Mouse (Mus musculus) v-Abl transformed pro-B cells (cell line): Measurements from ENCODE around the gene Arsb.

Experiments used
- in situ Hi-C, 2 experiments: fragments of 400-800 bp; cut with MboI; formaldehyde crosslinking; loops; one replicate each; pipeline ENCODE4 v1.15.1; 2025; ENCODE audit not compliant: unreplicated experiment in 2 of 2

Arsb gene

GRCm38 (mm10) chr13:93914206-93914605 lies 142.8 kb downstream of the Arsb start:
- in situ Hi-C loops = no loop called here

DNA sequence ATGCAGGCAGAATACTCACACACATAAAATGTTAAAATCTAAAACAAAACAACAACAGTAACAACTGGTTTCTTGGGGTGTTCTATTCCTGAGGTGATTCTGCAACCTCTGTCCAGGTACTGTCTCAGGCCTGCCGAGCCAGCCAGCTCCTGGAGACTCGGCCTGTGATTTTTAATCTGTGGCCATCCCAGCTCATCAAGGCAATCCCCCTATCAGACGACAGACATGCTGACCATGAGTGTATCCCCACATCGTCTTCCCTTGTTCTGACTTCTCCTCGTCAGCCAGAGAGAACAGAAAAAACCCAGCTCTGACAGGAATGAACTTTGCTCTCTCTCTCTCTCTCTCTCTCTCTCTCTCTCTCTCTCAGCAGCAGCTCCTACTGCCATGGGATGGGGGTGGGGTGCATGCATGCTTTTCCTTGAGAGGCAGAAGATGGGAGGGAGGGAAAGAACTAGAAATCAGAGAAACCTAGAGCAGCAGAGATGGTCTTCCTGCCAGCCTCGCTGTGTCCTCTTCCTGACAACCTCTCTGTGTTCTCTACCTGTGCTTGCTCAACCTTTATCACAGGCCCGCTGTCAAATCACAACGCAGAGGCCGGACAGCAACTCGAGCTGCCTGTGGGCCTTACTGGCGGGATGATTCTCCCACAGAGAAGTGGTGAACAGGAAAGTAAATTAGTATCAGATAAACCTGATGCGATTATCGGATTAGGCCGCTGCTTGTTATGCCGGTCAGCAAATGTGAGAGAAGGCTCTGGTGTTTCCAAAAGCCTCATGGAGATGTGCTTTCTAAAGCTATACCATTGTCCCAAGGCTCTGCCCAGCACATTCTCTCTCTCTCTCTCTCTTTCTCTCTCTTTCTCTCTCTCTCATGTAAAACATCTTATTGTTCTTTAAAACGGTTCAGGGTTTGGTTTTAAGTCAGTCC lies 144.5 kb downstream of the Arsb start:
- in situ Hi-C loops = no loop called here

- in situ Hi-C loops = no loop called here
These were observed 148.1 kb downstream of the Arsb start for GRCm38 (mm10) chr13:93919536-93919935.

- in situ Hi-C loops = loop anchor here in 1 of 2 experiments (5.0 kb wide), 1 partner anchor 68 kb away; no protein-coding TSS in a partner anchor
These were observed 148.8 kb downstream of the Arsb start for GRCm38 (mm10) chr13:93920080-93920785.

- in situ Hi-C loops = loop anchor here in 1 of 2 experiments (5.0 kb wide), 1 partner anchor 69 kb away; no protein-coding TSS in a partner anchor
These were observed 149.4 kb downstream of the Arsb start for GRCm38 (mm10) chr13:93920786-93921300.

DNA sequence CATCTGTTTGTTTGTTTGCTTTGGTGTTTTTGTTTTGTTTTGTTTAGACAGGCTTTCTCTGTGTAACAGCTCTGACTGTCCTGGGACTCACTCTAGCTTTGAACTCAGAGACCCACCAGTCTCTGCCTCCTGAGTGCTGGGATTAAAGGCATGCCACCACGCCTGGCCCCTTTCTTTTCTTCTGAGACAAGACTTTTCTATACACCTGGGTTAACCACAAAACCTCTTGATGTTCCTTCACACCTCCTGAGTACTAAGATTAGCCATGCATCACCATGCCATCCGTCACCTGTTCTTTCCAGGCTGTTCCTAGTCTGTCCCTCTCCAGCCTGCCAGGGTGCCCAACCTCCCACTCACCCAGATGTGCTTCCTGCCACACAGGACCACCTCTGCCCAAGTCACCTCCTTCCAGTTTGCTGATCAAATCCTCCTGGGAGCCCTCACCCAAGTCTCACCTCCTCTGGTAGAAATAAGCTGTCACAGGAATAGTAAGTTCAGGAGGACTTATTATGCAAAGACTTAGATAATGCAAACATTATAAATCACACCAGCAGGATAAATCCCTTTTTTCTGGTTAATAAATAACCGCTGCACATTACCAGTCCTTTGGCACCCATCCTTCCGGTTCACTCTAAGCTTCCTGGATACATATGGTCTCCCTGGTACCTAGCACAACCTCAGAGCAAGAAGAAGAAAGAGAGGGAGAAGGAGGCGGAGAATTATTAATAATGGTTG lies 150.6 kb downstream of the Arsb start:
- in situ Hi-C loops = loop anchor here in 1 of 2 experiments (5.0 kb wide), 1 partner anchor 70 kb away; no protein-coding TSS in a partner anchor

- in situ Hi-C loops = loop anchor here in 1 of 2 experiments (5.0 kb wide), 1 partner anchor 70 kb away; no protein-coding TSS in a partner anchor
These were observed 151.1 kb downstream of the Arsb start for GRCm38 (mm10) chr13:93922566-93922910.

DNA sequence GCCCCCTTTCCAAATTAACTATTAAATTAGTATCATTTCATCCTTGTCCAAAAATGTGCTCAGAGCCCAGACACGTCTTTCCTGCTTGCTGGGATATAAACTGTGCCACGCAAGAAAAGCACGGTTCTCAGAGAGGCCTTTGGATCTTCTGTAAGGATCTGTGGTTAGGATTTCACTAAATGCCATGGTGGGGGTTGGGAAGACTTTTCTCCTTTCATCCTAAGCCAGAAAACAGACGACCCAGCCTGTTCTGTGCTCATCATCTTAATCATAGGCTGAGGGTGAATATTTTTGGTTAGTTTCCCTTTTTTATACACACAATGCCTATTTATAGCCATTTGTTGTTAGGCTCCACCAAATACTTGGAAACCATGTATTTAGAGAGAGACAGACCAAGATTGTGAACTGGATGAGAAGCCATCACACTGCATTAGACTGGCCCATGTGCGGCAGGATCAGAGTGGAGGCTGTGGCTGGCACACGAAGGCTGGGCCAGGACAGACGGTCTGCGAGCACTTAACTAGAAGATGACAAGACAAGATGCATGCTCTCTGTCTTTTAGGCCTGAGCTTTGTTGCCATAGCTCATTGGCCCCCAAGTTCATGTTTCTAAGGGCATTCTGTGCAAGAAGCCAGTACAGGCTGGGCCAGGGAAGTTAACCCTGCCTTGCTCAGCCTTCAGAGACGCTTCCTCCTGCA lies 153.5 kb downstream of the Arsb start:
- in situ Hi-C loops = loop anchor here in 1 of 2 experiments (5.0 kb wide), 1 partner anchor 73 kb away; no protein-coding TSS in a partner anchor

DNA sequence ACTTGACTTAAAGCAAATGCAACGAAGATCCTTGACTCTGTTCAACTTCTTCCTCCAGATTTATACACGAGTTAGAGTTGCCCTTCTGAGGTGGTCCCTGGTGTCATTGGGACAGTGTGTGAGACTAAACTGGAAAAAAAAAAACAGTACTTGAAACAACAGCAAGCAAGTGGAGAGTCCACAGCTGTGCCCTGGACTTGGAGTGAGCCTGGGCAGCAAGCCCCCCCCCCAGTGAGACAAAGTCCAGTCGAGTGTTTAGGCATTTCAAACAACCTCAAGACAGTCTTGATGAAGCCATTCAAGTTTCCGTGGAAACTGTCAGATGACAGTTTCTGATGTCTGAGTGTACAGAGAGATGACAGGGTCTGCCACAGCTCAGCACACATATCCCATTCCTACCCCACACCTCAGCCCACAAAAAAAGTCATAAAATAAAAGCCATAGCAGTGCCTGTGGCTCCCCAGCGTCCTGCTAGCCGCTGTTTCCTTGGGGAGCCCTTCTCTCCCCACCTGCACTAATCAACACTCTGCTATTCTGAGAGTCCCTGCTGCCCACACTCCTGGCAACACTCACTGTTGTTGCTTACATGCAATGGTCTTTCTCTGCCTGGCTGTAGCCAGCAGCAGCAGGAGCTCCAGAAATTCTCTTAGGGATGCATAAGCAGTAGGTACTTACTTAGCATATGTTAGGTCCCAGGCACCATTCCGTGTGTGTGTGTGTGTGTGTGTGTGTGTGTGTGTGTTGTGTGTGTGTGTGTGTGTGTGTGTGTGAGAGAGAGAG lies 159.3 kb downstream of the Arsb start:
- in situ Hi-C loops = no loop called here

GRCm38 (mm10) chr13:93936455-93936854 lies 165.0 kb downstream of the Arsb start:
- in situ Hi-C loops = no loop called here

DNA sequence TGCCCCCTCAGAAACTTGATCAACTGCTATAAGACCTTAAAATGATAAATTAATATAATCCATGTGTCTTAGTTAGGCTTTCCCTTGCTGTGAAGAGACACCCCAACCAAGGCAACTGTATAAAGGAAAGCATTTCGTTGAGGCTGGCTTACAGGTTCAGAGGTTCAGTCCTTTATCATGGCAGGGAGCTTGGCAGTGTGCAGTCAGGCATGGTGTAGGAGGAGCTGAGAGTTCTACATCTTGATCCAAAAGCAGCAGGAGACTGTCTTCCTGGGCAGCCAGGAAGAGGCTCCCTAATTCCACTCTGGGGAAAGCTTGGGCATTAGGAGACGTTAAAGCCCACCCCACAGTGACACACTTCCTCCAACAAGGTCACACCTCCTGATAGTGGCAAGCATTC lies 166.7 kb downstream of the Arsb start:
- in situ Hi-C loops = no loop called here

DNA sequence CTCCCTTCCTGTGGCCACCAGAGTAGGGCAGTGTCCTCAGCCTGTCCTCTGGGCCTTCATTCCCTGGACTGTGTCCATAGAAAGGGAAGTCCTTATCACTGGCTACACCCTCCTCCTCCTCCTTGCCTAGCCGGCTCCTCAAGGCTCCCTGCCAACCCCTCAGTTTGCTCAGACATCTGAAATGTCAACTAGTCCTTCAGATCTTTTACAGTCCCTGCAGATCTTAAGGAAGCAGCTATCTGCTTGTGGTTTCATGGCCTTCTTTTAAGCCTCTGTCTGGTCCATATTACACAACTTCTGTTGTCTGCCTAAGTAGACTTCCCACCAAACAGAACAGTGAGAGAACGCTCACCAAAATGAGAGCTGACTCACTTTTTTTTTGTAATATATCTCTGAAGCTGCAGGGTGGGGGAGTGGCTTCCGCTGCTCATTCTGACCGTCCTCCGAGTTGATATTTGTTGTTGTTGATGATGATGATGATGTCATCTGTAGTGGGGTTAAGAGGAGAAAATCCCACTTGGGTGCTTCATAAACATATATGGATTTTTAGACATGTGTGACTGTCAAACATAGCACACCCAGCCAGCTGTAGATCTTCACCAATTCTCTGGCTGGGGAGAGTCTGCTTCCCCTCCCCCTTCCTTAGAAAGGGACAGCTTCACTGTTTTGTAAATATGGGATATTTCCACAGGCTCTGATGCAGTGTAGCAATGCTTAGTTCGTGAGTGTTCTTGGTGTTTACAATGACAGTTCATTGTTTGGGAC lies 168.1 kb downstream of the Arsb start:
- in situ Hi-C loops = no loop called here

GRCm38 (mm10) chr13:93940742-93941531 lies 169.5 kb downstream of the Arsb start:
- in situ Hi-C loops = no loop called here

GRCm38 (mm10) chr13:93950996-93951395 lies 179.6 kb downstream of the Arsb start:
- in situ Hi-C loops = no loop called here

GRCm38 (mm10) chr13:93951555-93951954 lies 180.1 kb downstream of the Arsb start:
- in situ Hi-C loops = no loop called here

GRCm38 (mm10) chr13:93952466-93952865 lies 181.0 kb downstream of the Arsb start:
- in situ Hi-C loops = no loop called here

DNA sequence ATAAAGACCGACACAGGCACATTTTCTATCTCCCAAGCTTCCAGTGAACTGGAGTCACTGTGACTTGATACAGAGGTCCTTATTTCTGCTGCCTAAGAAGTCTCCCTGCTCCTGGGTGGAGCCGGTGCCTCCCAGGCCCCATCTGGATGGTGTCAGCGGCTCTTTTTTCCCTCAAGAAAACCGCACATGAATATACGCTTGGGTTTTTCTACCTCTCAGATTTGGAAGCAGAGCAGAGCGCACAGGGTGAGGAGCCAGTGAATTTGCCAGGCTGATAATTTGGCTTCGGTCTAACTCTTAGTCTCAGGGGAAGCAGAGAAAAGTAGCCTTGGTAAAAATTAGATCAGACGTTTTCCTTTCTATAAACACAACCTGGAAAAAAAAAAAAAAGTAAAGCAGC lies 186.5 kb downstream of the Arsb start:
- in situ Hi-C loops = no loop called here

- in situ Hi-C loops = no loop called here
These were observed 194.8 kb downstream of the Arsb start for GRCm38 (mm10) chr13:93966271-93966670.
